Mouse (Mus musculus): ENCODE data around the gene Bcl2l12.

- TF ChIP-seq CTCF (IDR thresholded peaks at IDR 0.05; ENCODE audit: low read depth) (no peak), EP300 (IDR thresholded peaks at IDR 0.05; ENCODE audit: low read depth) (no peak)
Observed at GRCm38 (mm10) chr7:45008411-45008810, 9.9 kb upstream of the Bcl2l12 start.

All from heart, postnatal 0 days (tissue).